Mouse (Mus musculus) neural tube, embryonic 14.5 days (tissue): Measurements from ENCODE around the gene Gm4553. TPM values are rescaled to one million over a fixed set of nuclear protein-coding genes. Genes with fewer than 3 reads are reported as not detected.
"Not testable (repeated sequence)": the region's sequence is repeated elsewhere in the genome, so short reads cannot be mapped to it uniquely, and the experiment has no call there.

Experiments used
- ATAC-seq: fragments of 200-750 bp; cut with Nextera tagmentation; 2 replicates; pipeline ENCODE4 v1.8.0; 2017; ENCODE audit warnings: low read depth, mild to moderate bottlenecking, moderate TSS enrichment, moderate library complexity
- H3K27ac ChIP-seq: fragments of 300-500 bp; sonication (generic); 2 replicates; pipeline ENCODE4 v1.5.1; 2014; ENCODE audit warnings: low read depth, mild to moderate bottlenecking, control low read depth, low read length, moderate library complexity, mixed read lengths
- H3K27me3 ChIP-seq: fragments of 300-500 bp; sonication (generic); 2 replicates; pipeline ENCODE4 v1.6.1; 2014; ENCODE audit warnings: low read length; ENCODE audit not compliant: control insufficient read depth, insufficient read depth
- H3K36me3 ChIP-seq: fragments of 300-500 bp; sonication (generic); 2 replicates; pipeline ENCODE4 v1.6.1; 2014; ENCODE audit warnings: low read length, mixed read lengths; ENCODE audit not compliant: control insufficient read depth, insufficient read depth
- H3K4me1 ChIP-seq: fragments of 300-500 bp; sonication (generic); 2 replicates; pipeline ENCODE4 v1.6.1; 2014; ENCODE audit warnings: low read length; ENCODE audit not compliant: control insufficient read depth, insufficient read depth
- H3K4me2 ChIP-seq: fragments of 300-500 bp; sonication (generic); 2 replicates; pipeline ENCODE4 v1.6.1; 2014; ENCODE audit warnings: mild to moderate bottlenecking, low read depth, low read length, control low read depth
- H3K4me3 ChIP-seq: fragments of 300-500 bp; sonication (generic); 2 replicates; pipeline ENCODE4 v1.5.1; 2014; ENCODE audit warnings: low read depth, low read length, control low read depth, mixed read lengths
- H3K9ac ChIP-seq: fragments of 300-500 bp; sonication (generic); replicated peaks from 2 replicates; pipeline ENCODE4 v1.6.1; 2014; ENCODE audit warnings: low read depth, mild to moderate bottlenecking, control low read depth, low read length, mixed read lengths
- H3K9me3 ChIP-seq: fragments of 300-500 bp; sonication (generic); 2 replicates; pipeline ENCODE4 v1.6.1; 2016; ENCODE audit warnings: low read length; ENCODE audit not compliant: control insufficient read depth
- WGBS: fragments of 180-500 bp; shearing (Covaris S2); extraction: QIAGEN DNeasy Blood & Tissue Kit; methylation state at CpG from one replicate; pipeline ENCODE4 v1.1.7; 2014; 5-methylcytosine and 5-hydroxymethylcytosine counted together
- polyA plus RNA-seq: library from polyadenylated mRNA; unstranded; fragments of >200 nt; fragmentation: Nextera tagmentation; extraction: Ambion mirVana; gene quantifications from 2 replicates; pipeline ENCODE4 v1.2.1, GENCODE M21; 2014

The Gm4553 gene
- polyA plus RNA-seq, 1 experiment from 2014 or later, result not detected

DNA sequence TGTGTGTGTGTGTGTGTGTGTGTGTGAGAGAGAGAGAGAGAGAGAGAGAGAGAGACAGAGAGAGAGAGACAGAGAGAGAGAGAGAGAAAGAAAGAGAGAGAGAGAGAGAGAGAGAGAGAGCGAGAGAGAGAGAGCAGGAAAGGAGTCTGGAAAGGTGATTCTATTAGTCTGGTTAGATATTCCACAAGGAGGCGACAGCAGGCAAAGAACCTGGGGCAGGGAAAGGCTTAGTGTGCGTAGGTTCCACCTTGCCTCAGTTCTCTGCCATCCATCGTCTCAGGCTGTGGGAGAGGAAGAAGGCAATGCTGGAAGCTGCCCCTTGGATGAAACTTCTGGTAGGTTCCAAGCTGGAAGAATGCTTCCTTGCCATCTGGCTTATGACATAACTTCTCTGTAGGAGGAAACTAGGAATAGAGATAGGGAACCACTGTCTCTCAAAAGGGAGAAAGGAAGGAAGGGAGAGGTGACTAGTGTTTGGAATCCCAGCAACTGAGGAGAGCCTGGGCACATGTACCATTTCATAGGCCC, 20.1 kb downstream of the Gm4553 start:
- H3K27ac ChIP-seq, result no peak overlapping the region
- H3K9me3 ChIP-seq, result no peaks in the 10 kb centered on the region
- no peak overlapping the region for H3K9ac ChIP-seq
- H3K36me3 ChIP-seq, result no peaks in the 10 kb centered on the region
- no peak for ATAC-seq
- 58% methylated on average over 4 of the region's 4 CpGs for WGBS
- H3K27me3 ChIP-seq, result no peaks in the 10 kb centered on the region
- no peaks in the 10 kb centered on the region for H3K4me1 ChIP-seq
- no peak overlapping the region for H3K4me3 ChIP-seq
- H3K4me2 ChIP-seq, result no peak overlapping the region

DNA sequence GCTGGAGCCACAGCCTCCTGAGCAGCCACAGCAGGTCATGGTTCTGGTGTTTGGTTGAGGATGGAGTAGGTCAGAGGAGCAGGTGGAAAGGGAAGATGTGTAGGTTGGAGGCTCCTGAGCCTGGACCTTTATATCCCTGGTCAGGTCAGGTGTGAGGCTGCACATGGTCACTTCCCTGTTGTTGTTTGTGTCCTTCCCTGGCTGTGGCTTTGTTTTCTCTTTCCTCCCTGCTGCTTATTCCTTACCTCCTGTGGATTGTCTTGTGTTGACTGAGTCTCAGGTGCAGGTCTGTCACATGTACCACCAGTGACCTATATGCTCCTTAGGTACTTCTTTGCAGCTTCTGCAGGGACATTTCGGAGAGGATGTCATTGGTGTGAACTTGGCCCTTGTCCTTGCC, 21.0 kb downstream of the Gm4553 start, which contains the start of gene Gm45337:
TSS of gene Gm45337 (minus strand) at position 101 of the 400 bp plus-strand sequence.
- H3K36me3 ChIP-seq, result no peaks in the 10 kb centered on the region
- no peak within 1 kb of the TSS for H3K4me3 ChIP-seq
- H3K4me1 ChIP-seq, result no peaks in the 10 kb centered on the region
- H3K4me2 ChIP-seq, result no peak within 1 kb of the TSS
- H3K9me3 ChIP-seq, result no peaks in the 10 kb centered on the region
- WGBS, result 78% methylated on average over 1 of the region's 1 CpGs
- ATAC-seq, result no peak
- H3K9ac ChIP-seq, result no peak within 1 kb of the TSS
- H3K27ac ChIP-seq, result no peak within 1 kb of the TSS
- no peaks in the 10 kb centered on the region for H3K27me3 ChIP-seq

GRCm38 (mm10) chr7:142143506-142144010, 22.0 kb downstream of the Gm4553 start:
- not testable (repeated sequence) for H3K4me1 ChIP-seq, H3K36me3 ChIP-seq, H3K4me2 ChIP-seq, H3K27me3 ChIP-seq, H3K4me3 ChIP-seq, ATAC-seq, H3K9ac ChIP-seq, H3K9me3 ChIP-seq, H3K27ac ChIP-seq
- WGBS, result 74% methylated on average over 1 of the region's 1 CpGs

- no peak overlapping the region for H3K4me3 ChIP-seq
- H3K4me1 ChIP-seq, result no peaks in the 10 kb centered on the region
- 12% methylated on average over 1 of the region's 1 CpGs for WGBS
- H3K27ac ChIP-seq, result no peak overlapping the region
- ATAC-seq, result no peak
- no peaks in the 10 kb centered on the region for H3K27me3 ChIP-seq
- H3K9ac ChIP-seq, result no peak overlapping the region
- H3K4me2 ChIP-seq, result no peak overlapping the region
- H3K9me3 ChIP-seq, result no peaks in the 10 kb centered on the region
- no peaks in the 10 kb centered on the region for H3K36me3 ChIP-seq
These were observed 24.8 kb downstream of the Gm4553 start for GRCm38 (mm10) chr7:142140696-142141095.

DNA sequence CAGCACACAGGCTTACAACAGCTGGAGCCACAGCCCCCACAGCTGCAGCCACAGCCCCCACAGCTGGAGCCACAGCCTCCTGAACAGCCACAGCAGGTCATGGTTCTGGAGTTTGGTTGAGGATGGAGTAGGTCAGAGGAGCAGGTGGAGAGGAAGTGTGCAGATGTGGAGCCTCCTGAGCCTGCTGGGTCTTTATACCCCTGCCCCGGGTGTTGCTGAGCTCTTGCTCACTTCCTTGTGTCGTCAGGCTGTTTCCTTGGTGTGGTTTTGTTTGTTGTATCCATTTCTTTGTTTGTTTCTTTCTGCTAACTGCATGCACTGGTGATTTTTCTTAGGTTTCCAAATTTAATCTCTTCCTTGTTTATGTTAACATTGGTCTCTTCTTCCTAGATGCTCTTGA, 29.6 kb downstream of the Gm4553 start, which contains the start of gene Gm39115:
TSS of gene Gm39115 (minus strand) at position 101 of the 400 bp plus-strand sequence.
- 45% methylated on average over 2 of the region's 2 CpGs for WGBS
- not testable (repeated sequence) for H3K4me1 ChIP-seq, H3K9ac ChIP-seq, H3K4me2 ChIP-seq, H3K9me3 ChIP-seq, ATAC-seq, H3K4me3 ChIP-seq, H3K27ac ChIP-seq, H3K27me3 ChIP-seq, H3K36me3 ChIP-seq

- H3K4me2 ChIP-seq, result no peak overlapping the region
- 63% methylated on average over 4 of the region's 4 CpGs for WGBS
These were observed 31.1 kb downstream of the Gm4553 start for GRCm38 (mm10) chr7:142134206-142134995.

GRCm38 (mm10) chr7:142128843-142129242, 36.7 kb downstream of the Gm4553 start:
- Histone ChIP-seq H3K4me1 (no peaks in the 10 kb centered on the region), H3K4me2 (no peak overlapping the region), H3K36me3 (no peaks in the 10 kb centered on the region), H3K27ac (no peak overlapping the region), H3K27me3 (no peaks in the 10 kb centered on the region), H3K9ac (no peak overlapping the region), H3K4me3 (no peak overlapping the region), H3K9me3 (no peaks in the 10 kb centered on the region)
- no peak for ATAC-seq
- 64% methylated on average over 4 of the region's 4 CpGs for WGBS

More at GRCm38 (mm10) chr7:142134206-142134995, 31.1 kb downstream of the Gm4553 start:
- Histone ChIP-seq H3K9ac (no peak overlapping the region), H3K27ac (no peak overlapping the region), H3K9me3 (no peaks in the 10 kb centered on the region), H3K36me3 (no peaks in the 10 kb centered on the region), H3K27me3 (no peaks in the 10 kb centered on the region), H3K4me1 (no peaks in the 10 kb centered on the region), H3K4me3 (no peak overlapping the region)
- ATAC-seq, result no peak

GRCm38 (mm10) chr7:142120629-142121028, 44.9 kb downstream of the Gm4553 start, which contains the start of gene Gm45618:
Gene Gm45618, minus strand, starts transcription at chr7:142120729.
- H3K36me3 ChIP-seq, H3K27me3 ChIP-seq, ATAC-seq, H3K9me3 ChIP-seq, H3K27ac ChIP-seq, H3K4me2 ChIP-seq, H3K9ac ChIP-seq, H3K4me3 ChIP-seq, H3K4me1 ChIP-seq: not testable (repeated sequence)
- 88% methylated on average over 1 of the region's 1 CpGs for WGBS

DNA sequence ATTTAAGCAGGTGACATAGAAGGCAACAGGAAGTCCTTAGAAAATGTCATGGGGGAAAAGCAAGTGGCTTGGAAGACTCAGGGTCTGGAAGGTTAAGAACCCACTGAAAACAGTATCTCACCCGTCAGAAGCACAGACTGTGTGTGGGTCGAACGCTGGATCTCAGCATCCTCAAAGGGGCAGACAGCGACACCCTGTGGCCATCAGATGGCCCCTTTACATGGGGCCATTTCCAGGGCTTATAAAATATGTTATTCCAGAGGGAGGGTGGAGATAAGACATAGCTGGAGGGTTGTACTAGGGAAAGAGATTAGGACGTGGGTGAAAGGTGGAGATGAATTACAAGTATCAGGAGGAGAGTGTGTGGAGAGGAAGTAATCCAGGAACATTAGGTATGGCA, 45.9 kb downstream of the Gm4553 start:
- no peak overlapping the region for H3K9ac ChIP-seq
- H3K4me1 ChIP-seq, result no peaks in the 10 kb centered on the region
- 31% methylated on average over 5 of the region's 5 CpGs for WGBS
- no peak overlapping the region for H3K27ac ChIP-seq
- no peak overlapping the region for H3K4me3 ChIP-seq
- H3K36me3 ChIP-seq, result no peaks in the 10 kb centered on the region
- H3K27me3 ChIP-seq, result no peaks in the 10 kb centered on the region
- ATAC-seq, result no peak
- no peaks in the 10 kb centered on the region for H3K9me3 ChIP-seq
- H3K4me2 ChIP-seq, result no peak overlapping the region
